Mouse (Mus musculus) left cerebral cortex, postnatal 36 days (tissue): ENCODE data around the gene Cmip. TPM values are rescaled to one million over a fixed set of nuclear protein-coding genes. Genes with fewer than 3 reads are reported as not detected.
"Not testable (repeated sequence)": the region's sequence is repeated elsewhere in the genome, so short reads cannot be mapped to it uniquely, and the experiment has no call there.

Experiments used
- DNase-seq, 2 experiments: peaks; one replicate each; pipeline ENCODE4 v3.0.0; 2021 to 2022; ENCODE audit warnings: low spot score in 2 of 2, mixed read lengths in 1 of 2
- intact Hi-C: fragments of 180-260 bp; cut with DNase I; formaldehyde crosslinking; loops from one replicate; pipeline ENCODE4 v1.15.1; 2025
- total RNA-seq, 2 experiments: library from RNA; stranded (reverse); gene quantifications; 2 replicates each; pipeline ENCODE4 v1.2.3; 2021

Cmip gene
- total RNA-seq, 2 experiments from 2014 or later, result 333 to 339 TPM

- peak; percentile 71 to 75 for DNase-seq
- intact Hi-C loops, result no loop called here
These were observed 138.2 kb downstream of the Cmip start for GRCm38 (mm10) chr8:117395055-117395454.

- intact Hi-C loops, result no loop called here
- DNase-seq, result no peak
These were observed 140.0 kb downstream of the Cmip start for GRCm38 (mm10) chr8:117396884-117397283.

- intact Hi-C loops, result no loop called here
These were observed 140.9 kb downstream of the Cmip start for GRCm38 (mm10) chr8:117397751-117398150.

GRCm38 (mm10) chr8:117399229-117399628 is 142.4 kb downstream of the Cmip start:
- intact Hi-C loops, result no loop called here
- DNase-seq, result no peak

More at GRCm38 (mm10) chr8:117397751-117398150, 140.9 kb downstream of the Cmip start:
- peak; percentile 38 to 57 for DNase-seq

GRCm38 (mm10) chr8:117400820-117401219 is 144.0 kb downstream of the Cmip start:
- intact Hi-C loops, result no loop called here
- no peak for DNase-seq

GRCm38 (mm10) chr8:117401880-117402279 is 145.0 kb downstream of the Cmip start:
- intact Hi-C loops, result no loop called here
- DNase-seq, result no peak

- no peak for DNase-seq
- intact Hi-C loops, result no loop called here
These were observed 146.2 kb downstream of the Cmip start for GRCm38 (mm10) chr8:117402911-117403704.

GRCm38 (mm10) chr8:117403705-117404476 is 147.0 kb downstream of the Cmip start:
- intact Hi-C loops, result no loop called here
- DNase-seq, result no peak

GRCm38 (mm10) chr8:117406081-117406480 is 149.2 kb downstream of the Cmip start:
- intact Hi-C loops, result no loop called here
- DNase-seq, result no peak

- no peak for DNase-seq
- intact Hi-C loops, result no loop called here
These were observed 151.8 kb downstream of the Cmip start for GRCm38 (mm10) chr8:117408634-117409033.

- no peak for DNase-seq
- intact Hi-C loops, result no loop called here
These were observed 152.2 kb downstream of the Cmip start for GRCm38 (mm10) chr8:117409056-117409455.

GRCm38 (mm10) chr8:117410391-117410790 is 153.5 kb downstream of the Cmip start:
- intact Hi-C loops, result no loop called here

GRCm38 (mm10) chr8:117410901-117411300 is 154.0 kb downstream of the Cmip start:
- DNase-seq, result no peak
- intact Hi-C loops, result no loop called here

More at GRCm38 (mm10) chr8:117410391-117410790, 153.5 kb downstream of the Cmip start:
- no peak for DNase-seq

GRCm38 (mm10) chr8:117412232-117412631 is 155.4 kb downstream of the Cmip start:
- no peak for DNase-seq
- intact Hi-C loops, result no loop called here

GRCm38 (mm10) chr8:117417830-117418229 is 161.0 kb downstream of the Cmip start:
- intact Hi-C loops, result loop anchor here (5.0 kb wide), 1 partner anchor 34 kb away; no protein-coding TSS in a partner anchor
- DNase-seq, result no peak

GRCm38 (mm10) chr8:117420841-117421534 is 164.1 kb downstream of the Cmip start:
- no peak for DNase-seq
- intact Hi-C loops, result loop anchor here (5.0 kb wide), 1 partner anchor 39 kb away; no protein-coding TSS in a partner anchor

- intact Hi-C loops, result loop anchor here (5.0 kb wide), 1 partner anchor 40 kb away; no protein-coding TSS in a partner anchor
- no peak for DNase-seq
These were observed 165.0 kb downstream of the Cmip start for GRCm38 (mm10) chr8:117421838-117422237.

GRCm38 (mm10) chr8:117422343-117422742 is 165.5 kb downstream of the Cmip start:
- intact Hi-C loops, result loop anchor here (5.0 kb wide), 1 partner anchor 40 kb away; no protein-coding TSS in a partner anchor
- peak; percentile 55 to 64 for DNase-seq

GRCm38 (mm10) chr8:117423029-117423428 is 166.2 kb downstream of the Cmip start:
- intact Hi-C loops, result loop anchor here (5.0 kb wide), 1 partner anchor 41 kb away; no protein-coding TSS in a partner anchor
- DNase-seq, result peak; percentile 85 to 87

GRCm38 (mm10) chr8:117427816-117428215 is 171.0 kb downstream of the Cmip start:
- DNase-seq, intact Hi-C loops: not testable (repeated sequence)
